Mouse (Mus musculus): ENCODE measurements around the gene Galnt18.

Galnt18 gene

GRCm38 (mm10) chr7:111563316-111564110 lies 216.3 kb downstream of the Galnt18 start:
- DNase-seq (ENCODE audit: low spot score) = no peak

GRCm38 (mm10) chr7:111560097-111560496 lies 219.7 kb downstream of the Galnt18 start:
- no peak for DNase-seq (ENCODE audit: low spot score)

GRCm38 (mm10) chr7:111559011-111559410 lies 220.8 kb downstream of the Galnt18 start:
- DNase-seq (ENCODE audit: low spot score) = no peak

- no peak for DNase-seq (ENCODE audit: low spot score)
Measured at GRCm38 (mm10) chr7:111550987-111551386, 228.8 kb downstream of the Galnt18 start.

GRCm38 (mm10) chr7:111547069-111547468 lies 232.7 kb downstream of the Galnt18 start:
- DNase-seq (ENCODE audit: low spot score) = no peak

GRCm38 (mm10) chr7:111545614-111546013 lies 234.2 kb downstream of the Galnt18 start:
- DNase-seq (ENCODE audit: low spot score) = no peak

GRCm38 (mm10) chr7:111537946-111538345 lies 241.8 kb downstream of the Galnt18 start:
- no peak for DNase-seq (ENCODE audit: low spot score)

GRCm38 (mm10) chr7:111534826-111535405 lies 244.9 kb downstream of the Galnt18 start:
- no peak for DNase-seq (ENCODE audit: low spot score)

- DNase-seq (ENCODE audit: low spot score) = peak; percentile 3
Measured at GRCm38 (mm10) chr7:111528961-111529643, 250.7 kb downstream of the Galnt18 start.

GRCm38 (mm10) chr7:111528462-111528861 lies 251.3 kb downstream of the Galnt18 start:
- no peak for DNase-seq (ENCODE audit: low spot score)

- no peak for DNase-seq (ENCODE audit: low spot score)
Measured at GRCm38 (mm10) chr7:111520881-111521280, 258.9 kb downstream of the Galnt18 start.

- no peak for DNase-seq (ENCODE audit: low spot score)
Measured at GRCm38 (mm10) chr7:111518581-111519242, 261.1 kb downstream of the Galnt18 start.

- DNase-seq (ENCODE audit: low spot score) = no peak
Measured at GRCm38 (mm10) chr7:111516882-111517281, 262.9 kb downstream of the Galnt18 start.

- no peak for DNase-seq (ENCODE audit: low spot score)
Measured at GRCm38 (mm10) chr7:111515471-111515870, 264.3 kb downstream of the Galnt18 start.

- DNase-seq (ENCODE audit: low spot score) = no peak
Measured at GRCm38 (mm10) chr7:111509167-111509854, 270.5 kb downstream of the Galnt18 start.

- DNase-seq (ENCODE audit: low spot score) = no peak
Measured at GRCm38 (mm10) chr7:111500616-111501015, 279.2 kb downstream of the Galnt18 start.

GRCm38 (mm10) chr7:111499255-111499790 lies 280.5 kb downstream of the Galnt18 start:
- DNase-seq (ENCODE audit: low spot score) = no peak

- no peak for DNase-seq (ENCODE audit: low spot score)
Measured at GRCm38 (mm10) chr7:111497191-111497590, 282.6 kb downstream of the Galnt18 start.

GRCm38 (mm10) chr7:111492242-111492949 lies 287.4 kb downstream of the Galnt18 start:
- DNase-seq (ENCODE audit: low spot score) = no peak

- no peak for DNase-seq (ENCODE audit: low spot score)
Measured at GRCm38 (mm10) chr7:111491566-111491965, 288.2 kb downstream of the Galnt18 start.

GRCm38 (mm10) chr7:111486811-111487333 lies 292.9 kb downstream of the Galnt18 start:
- no peak for DNase-seq (ENCODE audit: low spot score)
